9 mouse cellular contexts compared by ENCODE assay signal in the genomic region with DNA sequence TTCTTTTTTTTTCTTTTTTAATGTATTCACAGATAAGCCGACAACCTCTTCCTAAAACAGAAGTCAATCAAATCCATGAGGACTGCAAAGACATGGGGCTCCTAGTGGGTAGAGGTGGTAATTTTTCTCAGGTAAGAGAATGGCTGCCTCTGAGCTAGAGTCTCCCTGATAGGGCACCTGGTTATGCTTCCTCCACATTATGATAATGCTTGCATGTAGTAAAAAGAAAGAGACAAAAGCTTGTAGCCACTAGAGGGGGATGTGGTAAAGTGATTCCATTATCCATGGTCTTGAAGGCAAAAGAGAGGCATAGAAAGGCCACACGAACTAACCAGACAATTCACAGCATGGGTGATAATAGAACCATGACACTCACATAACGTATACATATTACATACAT. TPM values are rescaled to one million over a fixed set of nuclear protein-coding genes. Genes with fewer than 3 reads are reported as not detected.
DNase-seq lines count a peak whose midpoint lies in the region; ATAC-seq and TF ChIP-seq lines count a peak whose summit lies in the region.
"Had no signal": no experiment of that assay in that cellular context is flagged by ENCODE, and none has a peak within 500 bp of the region (broad histone marks: within the 10 kb centered on the region; RNA-seq: fewer than 3 reads in every experiment).

No protein-coding gene starts in this region.

- TF ChIP-seq CTCF in intestine, postnatal 0 days (IDR thresholded peaks at IDR 0.05; ENCODE audit: low read depth) = peak; percentile 53
- TF ChIP-seq CTCF in cerebellum, adult 2 months (IDR thresholded peaks at IDR 0.05; ENCODE audit: borderline replicate concordance, insufficient read depth, low read depth, low read length) = no peak

- 68% methylated on average over 3 of the region's 3 CpGs for WGBS in intestine, postnatal 0 days
- 66% methylated on average over 3 of the region's 3 CpGs for WGBS in intestine, embryonic 15.5 days
- 34% methylated on average over 3 of the region's 3 CpGs for WGBS in cerebellum, adult 2 months

- ATAC-seq in intestine, postnatal 0 days = no peak
- ATAC-seq in intestine, embryonic 15.5 days = no peak

- H3K9ac ChIP-seq in intestine, postnatal 0 days (ENCODE audit: low read depth, low read length) = no peak overlapping the region
- no peak overlapping the region for H3K9ac ChIP-seq in intestine, embryonic 15.5 days

- no peak overlapping the region for H3K4me2 ChIP-seq in intestine, postnatal 0 days (replicated peaks; ENCODE audit: low read depth)
- H3K4me2 ChIP-seq in intestine, embryonic 15.5 days (replicated peaks) = no peak overlapping the region

- H3K36me3 ChIP-seq in intestine, postnatal 0 days (ENCODE audit: control insufficient read depth, insufficient read depth) = no peaks in the 10 kb centered on the region
- H3K36me3 ChIP-seq in intestine, embryonic 15.5 days = no peaks in the 10 kb centered on the region

- no peak overlapping the region for H3K4me3 ChIP-seq in intestine, postnatal 0 days (ENCODE audit: low read depth, low read length)
- no peak overlapping the region for H3K4me3 ChIP-seq in intestine, embryonic 15.5 days (replicated peaks)
- no peak overlapping the region for H3K4me3 ChIP-seq in cerebellum, adult 2 months (replicated peaks; ENCODE audit: insufficient read depth, low read depth, low read length)

- no peak for TF ChIP-seq POLR2A in cerebellum, adult 2 months (IDR thresholded peaks at IDR 0.05; ENCODE audit: borderline replicate concordance, insufficient read depth, low read length)

- H3K9me3 ChIP-seq in intestine, postnatal 0 days (ENCODE audit: control insufficient read depth) = no peaks in the 10 kb centered on the region
- H3K9me3 ChIP-seq in intestine, embryonic 15.5 days = no peaks in the 10 kb centered on the region

- no peaks in the 10 kb centered on the region for H3K4me1 ChIP-seq in intestine, postnatal 0 days (replicated peaks; ENCODE audit: control insufficient read depth, insufficient read depth, low read length)
- no peaks in the 10 kb centered on the region for H3K4me1 ChIP-seq in intestine, embryonic 15.5 days (replicated peaks)
- no peaks in the 10 kb centered on the region for H3K4me1 ChIP-seq in cerebellum, adult 2 months (ENCODE audit: control insufficient read depth, insufficient read depth, low read length)

- peak; percentile 40 for DNase-seq in A20 (ENCODE audit: low read depth, low spot score)
- peak; percentile 6 for DNase-seq in c-Kit-positive CD71-positive TER-119-positive erythroid progenitor cells, embryonic 14.5 days (ENCODE audit: low spot score)
- DNase-seq in kidney, postnatal 36 days = peak; percentile 13 to 69
- DNase-seq in T-cell, adult 2 months (ENCODE audit: low spot score) = no peak
- DNase-seq in cerebellum, adult 2 months = no peak
- DNase-seq in right cerebral cortex, postnatal 10 days (ENCODE audit: low spot score in 2 of 2) = no peak

- H3K27ac ChIP-seq in intestine, postnatal 0 days (ENCODE audit: low read depth, low read length) = no peak overlapping the region
- no peak overlapping the region for H3K27ac ChIP-seq in intestine, embryonic 15.5 days
- H3K27ac ChIP-seq in cerebellum, adult 2 months (ENCODE audit: insufficient read depth, low read length) = no peak overlapping the region

- no peaks in the 10 kb centered on the region for H3K27me3 ChIP-seq in intestine, postnatal 0 days (replicated peaks; ENCODE audit: control insufficient read depth, insufficient read depth, low read length)
- H3K27me3 ChIP-seq in intestine, embryonic 15.5 days (replicated peaks) = no peaks in the 10 kb centered on the region
- H3K27me3 ChIP-seq in cerebellum, adult 2 months (ENCODE audit: control insufficient read depth, insufficient read depth, low read length) = no peaks in the 10 kb centered on the region

RNA-seq across cellular contexts. Expression of a gene that starts 42.1 kb away (rescaled TPM):
- 1.1 and 1.3 TPM in 2 replicates for polyA plus RNA-seq in intestine, postnatal 0 days (2015; fragmentation: Nextera tagmentation; extraction: Ambion mirVana)
- polyA plus RNA-seq in intestine, embryonic 15.5 days (2015; fragmentation: Nextera tagmentation; extraction: Ambion mirVana) = 0.11 and 0.46 TPM in 2 replicates
- not detected in 2 replicates for polyA plus RNA-seq in cerebellum, adult 2 months (2012; rRNA removed)
- polyA plus RNA-seq: intestine, embryonic 14.5 days had no signal

Comparison
In these comparisons a context has a peak if more than half of its experiments do, and no peak if none do; other contexts are left out.
1. DNase-seq: peak in A20 (single experiment), c-Kit-positive CD71-positive TER-119-positive erythroid progenitor cells, embryonic 14.5 days (single experiment) and kidney, postnatal 36 days (2 of 2); none in T-cell, adult 2 months (single experiment), cerebellum, adult 2 months (0 of 2) and right cerebral cortex, postnatal 10 days (0 of 2).